Mouse (Mus musculus) spleen, adult 2 months (tissue): ENCODE measurements around the gene Itga9. TPM values are rescaled to one million over a fixed set of nuclear protein-coding genes. Genes with fewer than 3 reads are reported as not detected.

ENCODE experiments used
- DNase-seq, 2 experiments: peaks; one replicate each; pipeline versions ENCODE4 v3.0.0 to v3.0.0-alpha.2; 2012 to 2021; ENCODE audit warnings: low spot score in 2 of 2, low read depth in 1 of 2
- H3K27ac ChIP-seq: fragments of 200-500 bp; 2 replicates; pipeline ENCODE4 v1.5.1; 2012; ENCODE audit warnings: low read length, inconsistent platforms; ENCODE audit not compliant: insufficient read depth
- H3K27me3 ChIP-seq: fragments of 200-500 bp; 2 replicates; pipeline ENCODE4 v1.6.1; 2012; ENCODE audit warnings: mild to moderate bottlenecking, moderate library complexity, low read length, inconsistent platforms; ENCODE audit not compliant: control insufficient read depth, insufficient read depth
- H3K36me3 ChIP-seq: fragments of 200-500 bp; 2 replicates; pipeline ENCODE4 v1.6.1; 2012; ENCODE audit warnings: mild to moderate bottlenecking, low read length, inconsistent platforms; ENCODE audit not compliant: control insufficient read depth, insufficient read depth
- H3K4me1 ChIP-seq: fragments of 200-500 bp; 2 replicates; pipeline ENCODE4 v1.6.1; 2011; ENCODE audit warnings: inconsistent platforms; ENCODE audit not compliant: control insufficient read depth, insufficient read depth, insufficient read length
- H3K4me3 ChIP-seq: fragments of 200-500 bp; 2 replicates; pipeline ENCODE4 v1.5.1; 2011; ENCODE audit warnings: mild to moderate bottlenecking, inconsistent platforms; ENCODE audit not compliant: insufficient read depth, insufficient read length; ENCODE audit errors: extremely low read depth
- CTCF ChIP-seq: fragments of 200-500 bp; IDR thresholded peaks from 2 replicates; pipeline ENCODE4 v1.5.1; 2011; ENCODE audit warnings: mild to moderate bottlenecking, inconsistent platforms; ENCODE audit not compliant: insufficient read depth, insufficient read length, insufficient replicate concordance; ENCODE audit errors: extremely low read depth
- POLR2A ChIP-seq: fragments of 200-500 bp; IDR thresholded peaks from 2 replicates; pipeline ENCODE4 v1.6.1; 2011; ENCODE audit warnings: low read depth, low read length, inconsistent platforms
- WGBS: fragments of 180-500 bp; shearing (Covaris S2); methylation state at CpG from one replicate; pipeline ENCODE4 v1.1.7; 2018; 5-methylcytosine and 5-hydroxymethylcytosine counted together
- polyA plus RNA-seq: library from polyadenylated mRNA; depleted of rRNA; stranded (reverse); fragments of >200 nt; gene quantifications from 2 replicates; pipeline ENCODE4 v1.2.3, GENCODE M21; 2012

Gene Itga9
- polyA plus RNA-seq, 1 experiment = 11.8 TPM

DNA sequence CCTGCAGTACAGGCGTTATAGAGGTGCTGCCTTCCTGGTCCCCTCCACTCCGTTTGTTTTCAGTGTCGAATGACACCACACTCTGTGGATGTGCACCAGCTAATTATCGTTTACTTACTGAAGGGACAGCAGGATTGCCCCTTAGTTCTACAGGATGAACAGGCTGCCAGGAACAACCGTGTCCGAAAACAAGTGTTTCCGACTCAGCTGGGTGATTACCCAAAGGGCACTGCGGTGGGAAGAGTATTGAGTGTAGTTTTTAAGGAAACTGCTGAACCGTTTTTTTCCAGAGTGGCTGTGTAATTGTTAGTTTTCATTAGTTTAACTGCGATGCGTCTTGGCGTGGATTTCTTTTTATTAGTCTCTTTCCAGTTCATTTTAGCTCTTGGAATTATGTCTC is 329.6 kb downstream of the Itga9 start:
- H3K4me1 ChIP-seq = no peaks in the 10 kb centered on the region; the same call in 1 of the 2 replicates
- no peak overlapping the region for H3K4me3 ChIP-seq
- TF ChIP-seq CTCF = no peak
- TF ChIP-seq POLR2A = no peak
- DNase-seq = no peak
- no peaks in the 10 kb centered on the region for H3K36me3 ChIP-seq
- H3K27me3 ChIP-seq = no peaks in the 10 kb centered on the region
- WGBS = 73% methylated on average over 12 of the region's 12 CpGs
- no peak overlapping the region for H3K27ac ChIP-seq

DNA sequence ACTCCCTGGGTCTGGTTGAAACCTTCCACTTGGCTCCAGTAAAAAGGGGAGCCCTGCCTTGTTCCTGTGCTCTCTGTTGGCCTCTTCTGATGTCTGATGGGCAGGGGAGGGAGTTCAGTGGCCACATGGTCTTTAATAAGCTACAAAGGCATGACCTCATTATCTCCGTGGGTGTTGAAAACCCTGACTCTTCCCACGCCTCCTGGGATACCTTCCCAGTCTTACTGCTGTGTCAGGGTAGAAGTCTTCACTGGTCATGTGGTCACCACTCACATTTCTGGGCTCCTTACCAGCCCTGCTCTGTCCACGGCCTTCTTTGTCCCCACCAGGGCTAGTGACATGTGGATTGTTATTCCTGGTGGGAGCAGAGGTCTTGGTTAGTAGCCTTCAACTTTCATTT is 331.0 kb downstream of the Itga9 start:
- H3K27me3 ChIP-seq = no peaks in the 10 kb centered on the region
- WGBS = 78% methylated on average over 3 of the region's 3 CpGs
- no peaks in the 10 kb centered on the region for H3K36me3 ChIP-seq
- H3K4me3 ChIP-seq = no peak overlapping the region
- H3K4me1 ChIP-seq = no peaks in the 10 kb centered on the region; the same call in 1 of the 2 replicates
- no peak for DNase-seq
- TF ChIP-seq CTCF (no peak), POLR2A (no peak)
- no peak overlapping the region for H3K27ac ChIP-seq

DNA sequence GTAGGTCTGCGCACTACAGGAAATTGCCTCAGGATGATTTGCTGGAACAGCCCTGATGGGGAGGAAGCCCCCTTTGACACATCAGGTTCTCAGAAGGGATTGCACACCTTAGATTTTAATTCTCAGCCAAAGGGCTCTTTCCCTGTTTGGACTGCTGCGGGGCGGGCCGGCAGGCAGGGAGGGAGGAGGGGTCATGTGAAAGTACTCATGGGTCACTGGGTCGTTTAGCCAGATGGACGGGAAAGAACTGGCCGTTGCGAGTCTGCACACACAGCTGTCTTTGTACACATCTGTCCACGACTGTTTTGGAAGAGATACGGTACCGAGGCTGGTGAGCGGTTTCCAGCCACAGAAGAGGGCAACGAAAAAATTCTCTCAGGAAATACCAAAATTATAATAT is 332.9 kb downstream of the Itga9 start:
- 84% methylated on average over 13 of the region's 13 CpGs for WGBS
- no peak for DNase-seq
- TF ChIP-seq POLR2A (no peak), CTCF (no peak)
- H3K4me3 ChIP-seq = no peak overlapping the region
- no peaks in the 10 kb centered on the region for H3K27me3 ChIP-seq
- H3K36me3 ChIP-seq = no peaks in the 10 kb centered on the region
- no peaks in the 10 kb centered on the region; the same call in 1 of the 2 replicates for H3K4me1 ChIP-seq
- no peak overlapping the region for H3K27ac ChIP-seq

DNA sequence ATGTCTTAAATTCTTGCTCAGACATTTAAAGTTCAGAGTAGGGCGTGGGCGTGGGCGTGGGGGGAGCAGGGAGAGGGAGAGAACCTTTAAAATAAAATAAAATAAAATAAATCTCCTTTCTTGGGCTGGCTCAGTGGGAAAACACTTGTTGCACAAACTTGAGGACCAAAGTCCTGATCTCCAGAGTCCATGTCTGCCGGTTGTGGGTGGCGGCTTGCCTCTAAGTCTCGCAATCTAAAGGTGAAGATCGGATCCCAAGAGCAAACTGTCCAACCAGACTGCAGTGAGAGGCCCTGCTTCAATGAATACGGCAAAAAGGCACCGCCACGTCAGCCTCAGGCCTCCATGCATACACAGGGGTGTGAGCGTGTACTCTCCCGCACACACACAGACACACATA is 333.3 kb downstream of the Itga9 start:
- no peaks in the 10 kb centered on the region for H3K36me3 ChIP-seq
- H3K27ac ChIP-seq = no peak overlapping the region
- 86% methylated on average over 12 of the region's 12 CpGs for WGBS
- H3K27me3 ChIP-seq = no peaks in the 10 kb centered on the region
- DNase-seq = no peak
- no peaks in the 10 kb centered on the region; the same call in 1 of the 2 replicates for H3K4me1 ChIP-seq
- no peak overlapping the region for H3K4me3 ChIP-seq
- TF ChIP-seq CTCF = no peak
- no peak for TF ChIP-seq POLR2A

DNA sequence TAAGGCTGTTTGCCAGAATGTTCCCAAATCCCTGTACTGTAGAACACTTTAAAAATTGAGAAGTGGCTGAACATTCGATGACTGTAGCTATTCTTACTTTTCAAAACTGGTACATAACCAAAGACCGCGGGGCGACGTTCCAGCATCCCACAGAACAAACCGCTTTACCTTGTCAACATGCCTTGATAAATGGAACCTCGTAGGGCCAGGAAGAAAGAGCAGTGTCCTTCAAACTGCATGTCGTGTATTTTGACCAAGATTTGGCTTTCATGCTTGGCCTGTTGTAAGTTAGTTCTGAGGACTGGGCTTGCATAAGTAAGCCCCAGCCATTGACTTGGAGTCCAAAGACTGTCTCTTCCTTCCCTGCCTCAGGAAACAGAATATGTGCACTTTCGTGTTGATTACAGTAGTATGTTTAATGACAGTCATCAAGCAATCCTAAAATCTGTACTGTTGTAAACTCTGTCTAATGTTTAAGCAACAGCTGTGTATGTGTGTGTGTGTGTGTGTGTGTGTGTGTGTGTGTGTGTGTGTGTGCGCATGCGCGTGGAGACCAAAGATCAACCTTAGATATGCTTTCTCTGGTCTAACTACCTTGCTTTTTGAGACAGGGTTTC is 334.2 kb downstream of the Itga9 start:
- Histone ChIP-seq H3K4me3 (no peak overlapping the region), H3K36me3 (no peaks in the 10 kb centered on the region), H3K27ac (no peak overlapping the region), H3K27me3 (no peaks in the 10 kb centered on the region), H3K4me1 (no peaks in the 10 kb centered on the region; the same call in 1 of the 2 replicates)
- no peak for TF ChIP-seq POLR2A
- TF ChIP-seq CTCF = no peak
- no peak for DNase-seq
- WGBS = 87% methylated on average over 12 of the region's 12 CpGs

DNA sequence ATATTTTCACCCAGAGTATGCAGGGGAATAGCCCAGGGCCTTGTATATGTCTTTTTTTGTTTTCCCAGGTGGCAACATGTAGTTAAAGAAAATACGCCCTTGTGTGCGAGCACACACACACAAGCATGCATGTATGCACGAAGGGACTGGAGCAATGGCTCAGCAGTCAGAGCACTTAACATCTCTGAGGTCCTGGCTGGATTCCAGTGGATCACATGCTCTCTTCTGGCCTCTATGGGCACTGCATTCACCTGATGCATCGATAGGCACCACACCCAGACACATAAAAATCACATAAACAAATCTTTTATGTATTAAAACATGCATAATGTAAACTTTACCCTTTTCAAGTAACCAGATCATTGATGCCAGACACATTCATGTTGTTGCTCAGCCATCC is 335.5 kb downstream of the Itga9 start:
- TF ChIP-seq CTCF (no peak), POLR2A (no peak)
- Histone ChIP-seq H3K4me1 (no peaks in the 10 kb centered on the region), H3K36me3 (no peaks in the 10 kb centered on the region), H3K27me3 (no peaks in the 10 kb centered on the region), H3K4me3 (no peak overlapping the region), H3K27ac (no peak overlapping the region)
- 88% methylated on average over 4 of the region's 4 CpGs for WGBS
- no peak for DNase-seq

DNA sequence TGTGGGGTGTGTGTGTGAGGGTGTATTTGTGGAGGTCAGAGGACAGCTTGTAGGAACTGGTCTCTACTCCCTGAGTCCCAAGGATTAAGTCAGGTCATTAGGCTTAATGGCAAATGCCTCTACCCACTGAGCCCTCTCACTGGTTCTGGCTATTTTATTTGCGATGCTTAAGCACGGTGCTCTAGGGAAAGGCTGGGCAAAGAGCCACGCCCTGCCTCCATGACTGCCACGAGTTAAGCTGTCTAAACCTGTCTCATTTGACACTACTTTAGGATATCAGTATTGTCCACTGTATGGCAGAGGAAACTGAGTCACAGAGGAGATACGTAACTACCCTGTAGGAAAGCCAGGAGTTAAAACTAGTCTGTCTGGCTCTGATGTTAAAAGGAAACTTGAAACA is 337.5 kb downstream of the Itga9 start:
- TF ChIP-seq POLR2A = no peak
- TF ChIP-seq CTCF = no peak
- Histone ChIP-seq H3K4me1 (no peaks in the 10 kb centered on the region), H3K36me3 (no peaks in the 10 kb centered on the region), H3K4me3 (no peak overlapping the region), H3K27ac (no peak overlapping the region), H3K27me3 (no peaks in the 10 kb centered on the region)
- WGBS = 81% methylated on average over 5 of the region's 5 CpGs
- no peak for DNase-seq
